Mouse (Mus musculus) G1E (cell line): ENCODE measurements at regions not wholly inside any gene's neighbourhood (a gene's known extent, or its start where the extent isn't known, plus 50 kb on each side); places are given as distances from the start of the nearest gene placed in this dataset.

Source experiments
- ATAC-seq: 2 replicates; pipeline ENCODE4 v1.8.0; 2016; ENCODE audit warnings: mild to moderate bottlenecking; ENCODE audit not compliant: insufficient number of reproducible peaks, poor library complexity, low FRiP score, severe bottlenecking; ENCODE audit errors: extremely low read depth
- DNase-seq: peaks from one replicate; pipeline ENCODE4 v3.0.0; 2012; ENCODE audit warnings: low spot score
- H3K27me3 ChIP-seq: 2 replicates; pipeline ENCODE4 v1.6.1; 2012; ENCODE audit warnings: mild to moderate bottlenecking, low read length, inconsistent platforms; ENCODE audit not compliant: insufficient read depth
- H3K36me3 ChIP-seq: replicated peaks from 2 replicates; pipeline ENCODE3; 2012; ENCODE audit warnings: mild to moderate bottlenecking, inconsistent platforms
- H3K4me1 ChIP-seq: 2 replicates; pipeline ENCODE4 v1.6.1; 2012; ENCODE audit warnings: low read depth, low read length, inconsistent platforms, mixed read lengths; ENCODE audit not compliant: insufficient read depth
- H3K4me3 ChIP-seq: 2 replicates; pipeline ENCODE4 v1.5.1; 2012; ENCODE audit warnings: low read depth, mild to moderate bottlenecking, inconsistent platforms, low read length, moderate library complexity, mixed read lengths
- H3K9me3 ChIP-seq: replicated peaks from 2 replicates; pipeline ENCODE4 v1.6.1; 2012; ENCODE audit warnings: inconsistent platforms
- CTCF ChIP-seq: IDR thresholded peaks from 2 replicates; pipeline ENCODE4 v1.5.1; 2012; ENCODE audit warnings: low read depth, low read length, inconsistent platforms, mixed read lengths
- GATA1 ChIP-seq: IDR thresholded peaks from 2 replicates; pipeline ENCODE4 v1.6.1; 2012; ENCODE audit warnings: borderline replicate concordance, low read length, inconsistent platforms, mixed read lengths
- GATA2 ChIP-seq: IDR thresholded peaks from 2 replicates; pipeline ENCODE4 v1.6.1; 2012; ENCODE audit warnings: low read depth, low read length, inconsistent platforms, borderline replicate concordance
- POLR2AphosphoS5 ChIP-seq: IDR thresholded peaks from 2 replicates; pipeline ENCODE4 v1.6.1; 2012; ENCODE audit warnings: low read depth, low read length, inconsistent platforms; ENCODE audit not compliant: insufficient replicate concordance
- TAL1 ChIP-seq: conservative IDR thresholded peaks from 2 replicates; pipeline ENCODE4 v1.6.1; 2012; ENCODE audit warnings: low read depth, low read length, inconsistent platforms, mixed read lengths

GRCm38 (mm10) chr2:46655289-46655688, 1538.1 kb upstream of the Zeb2 start:
- ATAC-seq (no peak), DNase-seq (no peak)
- Histone ChIP-seq H3K9me3 (no peaks in the 10 kb centered on the region), H3K4me3 (no peak overlapping the region), H3K4me1 (no peaks in the 10 kb centered on the region), H3K36me3 (no peaks in the 10 kb centered on the region), H3K27me3 (no peaks in the 10 kb centered on the region)
- TF ChIP-seq GATA1 (no peak), TAL1 (no peak), GATA2 (no peak), POLR2AphosphoS5 (no peak), CTCF (no peak)

- no peaks in the 10 kb centered on the region for H3K27me3 ChIP-seq
- no peak overlapping the region for H3K4me3 ChIP-seq
- no peaks in the 10 kb centered on the region for H3K9me3 ChIP-seq
- H3K4me1 ChIP-seq: no peaks in the 10 kb centered on the region
- TF ChIP-seq CTCF (no peak), POLR2AphosphoS5 (no peak), GATA2 (no peak)
- no peaks in the 10 kb centered on the region for H3K36me3 ChIP-seq
- no peak for DNase-seq
- no peak for ATAC-seq
Observed at GRCm38 (mm10) chr2:46652616-46653015, 1535.4 kb upstream of the Zeb2 start.

- ATAC-seq: no peak
- no peak for DNase-seq
- no peaks in the 10 kb centered on the region for H3K4me1 ChIP-seq
- no peak overlapping the region for H3K4me3 ChIP-seq
- H3K9me3 ChIP-seq: no peaks in the 10 kb centered on the region
- H3K27me3 ChIP-seq: no peaks in the 10 kb centered on the region
- no peaks in the 10 kb centered on the region for H3K36me3 ChIP-seq
- TF ChIP-seq CTCF (no peak), TAL1 (no peak), GATA2 (no peak), POLR2AphosphoS5 (no peak), GATA1 (no peak)
Observed at GRCm38 (mm10) chr2:46646366-46646765, 1529.2 kb upstream of the Zeb2 start.

DNA sequence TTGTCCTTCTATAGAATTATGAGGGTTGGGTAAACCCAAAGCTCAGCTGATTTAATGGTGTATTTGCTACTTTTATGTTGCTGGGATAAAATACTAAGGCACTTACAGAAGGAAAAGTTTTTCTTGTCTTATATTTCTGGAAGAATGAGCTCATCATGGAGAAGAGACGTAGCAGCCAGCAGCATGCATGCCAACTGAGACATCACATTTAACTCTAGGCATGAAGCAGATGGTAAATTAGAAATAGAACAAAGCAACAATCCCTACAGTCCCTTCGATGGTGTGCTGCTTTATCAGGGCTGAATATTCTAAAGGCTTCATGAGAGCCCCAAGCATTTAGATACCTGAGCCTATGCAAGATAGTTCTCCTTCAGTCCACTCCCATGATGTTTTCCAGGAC, 1492.0 kb upstream of the Zeb2 start:
- no peaks in the 10 kb centered on the region for H3K4me1 ChIP-seq
- H3K27me3 ChIP-seq: no peaks in the 10 kb centered on the region
- no peak for DNase-seq
- ATAC-seq: no peak
- no peak overlapping the region for H3K4me3 ChIP-seq
- no peak for TF ChIP-seq GATA1
- TF ChIP-seq POLR2AphosphoS5: no peak
- TF ChIP-seq CTCF: no peak
- H3K36me3 ChIP-seq: no peaks in the 10 kb centered on the region
- H3K9me3 ChIP-seq: no peaks in the 10 kb centered on the region

DNA sequence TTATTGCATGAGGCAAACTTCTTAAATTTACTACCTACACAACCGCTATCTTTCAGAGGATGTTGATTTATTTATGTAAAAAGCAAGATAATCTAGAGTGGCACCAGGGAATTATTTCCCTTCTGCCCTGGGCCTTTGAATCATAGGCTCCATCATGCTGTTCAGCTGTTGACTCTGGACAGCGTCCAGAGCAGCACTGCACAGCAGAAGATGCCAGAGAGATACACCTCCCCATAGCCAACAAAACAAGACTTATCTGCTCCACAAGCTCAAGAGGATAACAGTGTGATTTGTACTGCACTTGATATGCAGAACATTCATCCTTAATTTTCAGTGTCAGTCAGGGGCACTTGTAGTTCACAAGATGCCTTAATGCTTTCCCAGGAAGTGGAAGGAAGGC, 1464.6 kb upstream of the Zeb2 start:
- no peak for ATAC-seq
- Histone ChIP-seq H3K27me3 (no peaks in the 10 kb centered on the region), H3K4me1 (no peaks in the 10 kb centered on the region), H3K4me3 (no peak overlapping the region), H3K36me3 (no peaks in the 10 kb centered on the region), H3K9me3 (no peaks in the 10 kb centered on the region)
- no peak for DNase-seq
- TF ChIP-seq CTCF (no peak), POLR2AphosphoS5 (no peak), GATA2 (no peak), TAL1 (no peak), GATA1 (no peak)

DNA sequence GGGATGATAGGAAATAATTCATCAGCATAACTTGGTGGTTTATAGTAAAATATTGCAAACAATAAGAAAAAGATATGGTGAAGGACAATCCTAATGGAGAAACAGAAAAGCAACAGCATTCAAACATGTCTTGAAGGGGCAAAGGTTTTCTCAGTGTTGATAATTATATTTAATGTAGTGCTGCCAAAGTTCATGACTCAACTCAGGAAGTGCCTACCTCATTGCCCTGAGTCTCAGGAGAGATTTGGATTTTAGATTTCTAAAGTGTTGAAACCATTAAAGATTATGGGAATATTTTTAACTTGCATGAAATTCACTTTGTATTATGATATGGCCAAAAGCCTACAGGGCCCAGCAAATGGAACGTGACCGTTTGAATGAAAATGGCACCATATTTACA, 1453.2 kb upstream of the Zeb2 start:
- TF ChIP-seq CTCF (no peak), POLR2AphosphoS5 (no peak)
- Histone ChIP-seq H3K36me3 (no peaks in the 10 kb centered on the region), H3K9me3 (no peaks in the 10 kb centered on the region), H3K4me3 (no peak overlapping the region), H3K4me1 (no peaks in the 10 kb centered on the region), H3K27me3 (no peaks in the 10 kb centered on the region)
- no peak for DNase-seq
- ATAC-seq: no peak

- H3K4me1 ChIP-seq: no peaks in the 10 kb centered on the region
- no peak for ATAC-seq
- no peaks in the 10 kb centered on the region for H3K27me3 ChIP-seq
- H3K9me3 ChIP-seq: no peaks in the 10 kb centered on the region
- no peak for DNase-seq
- H3K4me3 ChIP-seq: no peak overlapping the region
- no peaks in the 10 kb centered on the region for H3K36me3 ChIP-seq
- TF ChIP-seq TAL1: no peak
- no peak for TF ChIP-seq CTCF
- TF ChIP-seq GATA1: no peak
- TF ChIP-seq POLR2AphosphoS5: no peak
- no peak for TF ChIP-seq GATA2
Observed at GRCm38 (mm10) chr2:46533395-46533794, 1416.2 kb upstream of the Zeb2 start.
